Mouse (Mus musculus): Measurements from ENCODE around the gene Rpusd3. TPM values are rescaled to one million over a fixed set of nuclear protein-coding genes. Genes with fewer than 3 reads are reported as not detected.

Rpusd3 gene
- polyA plus RNA-seq, 1 experiment from 2014 or later, result 19.2 TPM

DNA sequence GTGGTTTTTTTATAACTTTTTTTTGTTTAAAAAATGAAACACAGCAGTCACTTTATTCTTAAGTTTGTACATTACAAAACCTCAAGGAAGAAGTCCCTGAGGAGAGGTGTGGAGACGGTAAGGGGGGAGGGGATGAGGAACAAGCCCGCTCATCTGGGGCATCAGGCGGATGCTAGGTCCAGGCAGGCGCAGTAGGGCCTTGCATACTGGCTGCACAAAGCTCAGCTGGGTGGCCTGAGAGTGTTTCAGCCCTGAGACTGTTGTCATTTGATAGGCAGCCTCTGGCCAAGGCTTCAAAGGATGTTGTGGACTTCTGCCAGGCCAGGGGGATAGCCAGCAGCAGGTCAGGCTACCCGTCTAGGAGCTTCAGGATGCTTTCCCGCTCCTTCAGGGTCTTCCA, 52.5 kb downstream of the Rpusd3 start:
- DNase-seq, result no peak
- Histone ChIP-seq H3K9ac (no peak overlapping the region), H3K27me3 (no peaks in the 10 kb centered on the region), H3K36me3 (peaks cover 43% of the 10 kb centered on the region), H3K27ac (no peak overlapping the region), H3K4me3 (replicated peaks) (no peak overlapping the region), H3K9me3 (replicated peaks) (no peaks in the 10 kb centered on the region), H3K4me1 (replicated peaks) (no peaks in the 10 kb centered on the region), H3K4me2 (no peak overlapping the region)
- ATAC-seq (ENCODE audit: low read depth), result no peak
- whole genome bisulfite sequencing (ENCODE audit: insufficient replicate concordance), result 77% methylated on average over 6 of the region's 6 CpGs

Small RNAs within 50 kb of the gene (microRNA-seq; reads per million reads assigned to microRNA genes)
- gene Gm24387, result not detected

Other genes with a start within 250 kb of the Rpusd3 start
- 0.30 and 0.31 TPM in 2 replicates for gene Lhfpl4, start 224.0 kb downstream of the Rpusd3 start, polyA plus RNA-seq (2015; fragmentation: Nextera tagmentation; extraction: Ambion mirVana)
- 17.9 and 18.0 TPM in 2 replicates for gene Mtmr14, start 181.5 kb downstream of the Rpusd3 start, polyA plus RNA-seq (2015; fragmentation: Nextera tagmentation; extraction: Ambion mirVana)
- gene Cpne9, start 137.0 kb downstream of the Rpusd3 start, polyA plus RNA-seq (2015; fragmentation: Nextera tagmentation; extraction: Ambion mirVana), result 0.17 TPM in 1 of 2 replicates, not detected in the other
- 7.5 and 9.2 TPM in 2 replicates for gene Brpf1, start 112.2 kb downstream of the Rpusd3 start, polyA plus RNA-seq (2015; fragmentation: Nextera tagmentation; extraction: Ambion mirVana)
- 5.6 and 6.8 TPM in 2 replicates for gene Ogg1, start 92.4 kb downstream of the Rpusd3 start, polyA plus RNA-seq (2015; fragmentation: Nextera tagmentation; extraction: Ambion mirVana)
- gene Camk1, start 75.4 kb downstream of the Rpusd3 start, polyA plus RNA-seq (2015; fragmentation: Nextera tagmentation; extraction: Ambion mirVana), result 19.9 and 22.6 TPM in 2 replicates
- gene Tada3, start 41.5 kb downstream of the Rpusd3 start, polyA plus RNA-seq (2015; fragmentation: Nextera tagmentation; extraction: Ambion mirVana), result 22.6 TPM in 2 replicates
- 262 and 272 TPM in 2 replicates for gene Arpc4, start 41.2 kb downstream of the Rpusd3 start, polyA plus RNA-seq (2015; fragmentation: Nextera tagmentation; extraction: Ambion mirVana)
- 0.62 and 0.85 TPM in 2 replicates for gene Ttll3, start 30.1 kb downstream of the Rpusd3 start, polyA plus RNA-seq (2015; fragmentation: Nextera tagmentation; extraction: Ambion mirVana)
- 0.10 TPM in 1 of 2 replicates, not detected in the other for gene Cidec, start 16.4 kb upstream of the Rpusd3 start, polyA plus RNA-seq (2015; fragmentation: Nextera tagmentation; extraction: Ambion mirVana)
- 51.8 and 53.3 TPM in 2 replicates for gene Jagn1, start 23.2 kb upstream of the Rpusd3 start, polyA plus RNA-seq (2015; fragmentation: Nextera tagmentation; extraction: Ambion mirVana)
- 0.16 and 0.20 TPM in 2 replicates for gene Il17re, start 39.1 kb upstream of the Rpusd3 start, polyA plus RNA-seq (2015; fragmentation: Nextera tagmentation; extraction: Ambion mirVana)
- gene Il17rc, start 52.1 kb upstream of the Rpusd3 start, polyA plus RNA-seq (2015; fragmentation: Nextera tagmentation; extraction: Ambion mirVana), result 5.3 and 6.2 TPM in 2 replicates
- 7.4 and 8.0 TPM in 2 replicates for gene Creld1, start 64.0 kb upstream of the Rpusd3 start, polyA plus RNA-seq (2015; fragmentation: Nextera tagmentation; extraction: Ambion mirVana)
- gene Prrt3, start 82.6 kb upstream of the Rpusd3 start, polyA plus RNA-seq (2015; fragmentation: Nextera tagmentation; extraction: Ambion mirVana), result 0.07 TPM in 2 replicates
- gene Emc3, start 112.3 kb upstream of the Rpusd3 start, polyA plus RNA-seq (2015; fragmentation: Nextera tagmentation; extraction: Ambion mirVana), result 47.5 and 54.9 TPM in 2 replicates
- 9.7 and 11.0 TPM in 2 replicates for gene Fancd2, start 112.3 kb upstream of the Rpusd3 start, polyA plus RNA-seq (2015; fragmentation: Nextera tagmentation; extraction: Ambion mirVana)
- 0.09 TPM in 1 of 2 replicates, not detected in the other for gene Fancd2os, start 181.4 kb upstream of the Rpusd3 start, polyA plus RNA-seq (2015; fragmentation: Nextera tagmentation; extraction: Ambion mirVana)
- gene Brk1, start 185.4 kb upstream of the Rpusd3 start, polyA plus RNA-seq (2015; fragmentation: Nextera tagmentation; extraction: Ambion mirVana), result 101 and 104 TPM in 2 replicates
- gene Vhl, start 204.6 kb upstream of the Rpusd3 start, polyA plus RNA-seq (2015; fragmentation: Nextera tagmentation; extraction: Ambion mirVana), result 7.8 and 9.4 TPM in 2 replicates
- 12.1 and 14.9 TPM in 2 replicates for gene Irak2, start 219.1 kb upstream of the Rpusd3 start, polyA plus RNA-seq (2015; fragmentation: Nextera tagmentation; extraction: Ambion mirVana)

Data from liver, embryonic 13.5 days (tissue).